Mouse (Mus musculus): ENCODE measurements around the gene Grk2. TPM values are rescaled to one million over a fixed set of nuclear protein-coding genes. Genes with fewer than 3 reads are reported as not detected.
A peak's percentile ranks its signal among the peaks of the same experiment; 100 is the strongest.
"Not testable (repeated sequence)": the region's sequence is repeated elsewhere in the genome, so short reads cannot be mapped to it uniquely, and the experiment has no call there.

The Grk2 gene
- total RNA-seq, 2 experiments from 2014 or later, result 42.9 to 43.8 TPM

- no peak for DNase-seq (ENCODE audit: low spot score in 2 of 2)
Observed at GRCm38 (mm10) chr19:4279487-4279886, 26.5 kb downstream of the Grk2 start.

DNA sequence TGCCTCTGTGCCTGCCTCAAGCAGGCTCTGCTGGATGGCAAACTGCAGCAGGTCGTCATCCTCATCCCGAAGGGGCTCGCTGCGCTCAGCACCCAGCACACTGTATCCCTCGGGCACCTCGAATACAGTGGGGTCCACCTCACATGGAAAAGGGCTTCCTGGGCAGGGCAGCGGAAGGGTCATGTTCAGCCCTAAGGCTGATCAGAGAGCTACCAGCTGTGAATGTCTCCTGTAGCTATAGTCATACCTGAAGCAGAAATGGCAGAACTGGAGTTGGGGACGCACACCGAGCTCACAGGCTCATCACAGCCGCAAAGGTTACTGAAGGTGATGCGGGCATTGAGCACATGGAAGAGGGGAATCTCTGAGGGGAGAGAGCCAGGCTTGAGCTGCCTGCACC lies 35.0 kb downstream of the Grk2 start:
- no peak for DNase-seq (ENCODE audit: low spot score in 2 of 2)

DNA sequence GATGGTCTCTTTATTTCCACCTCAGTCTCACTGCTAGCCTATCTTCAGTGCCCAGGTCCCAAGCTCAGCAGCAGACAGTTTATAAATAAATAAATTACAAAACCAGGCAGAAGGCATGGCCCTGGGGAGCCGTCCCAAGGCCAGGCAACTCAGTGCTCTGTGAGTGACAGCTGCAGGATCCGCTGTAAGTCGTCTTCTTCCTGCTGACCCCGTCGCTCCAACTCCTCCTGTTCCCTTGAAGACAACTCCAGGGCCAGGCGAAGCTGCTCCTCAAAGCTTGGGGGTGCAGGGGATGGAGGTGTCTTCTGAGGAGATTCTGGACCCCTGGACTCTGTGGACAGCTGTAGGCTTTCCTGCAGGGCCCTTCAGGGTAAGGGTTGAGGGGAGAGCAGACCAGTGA lies 35.8 kb downstream of the Grk2 start:
- no peak for DNase-seq (ENCODE audit: low spot score in 2 of 2)

GRCm38 (mm10) chr19:4268566-4269361 lies 37.3 kb downstream of the Grk2 start, which contains the start of gene Ssh3:
Ssh3 (minus strand) TSS chr19:4269180.
- peak in 1 of 2 experiments; percentile 40 for DNase-seq (ENCODE audit: low spot score in 2 of 2)

- no peak for DNase-seq (ENCODE audit: low spot score in 2 of 2)
Observed at GRCm38 (mm10) chr19:4265956-4266355, 40.1 kb downstream of the Grk2 start.

GRCm38 (mm10) chr19:4264171-4264780 lies 41.7 kb downstream of the Grk2 start:
- DNase-seq (ENCODE audit: low spot score in 2 of 2), result no peak

DNA sequence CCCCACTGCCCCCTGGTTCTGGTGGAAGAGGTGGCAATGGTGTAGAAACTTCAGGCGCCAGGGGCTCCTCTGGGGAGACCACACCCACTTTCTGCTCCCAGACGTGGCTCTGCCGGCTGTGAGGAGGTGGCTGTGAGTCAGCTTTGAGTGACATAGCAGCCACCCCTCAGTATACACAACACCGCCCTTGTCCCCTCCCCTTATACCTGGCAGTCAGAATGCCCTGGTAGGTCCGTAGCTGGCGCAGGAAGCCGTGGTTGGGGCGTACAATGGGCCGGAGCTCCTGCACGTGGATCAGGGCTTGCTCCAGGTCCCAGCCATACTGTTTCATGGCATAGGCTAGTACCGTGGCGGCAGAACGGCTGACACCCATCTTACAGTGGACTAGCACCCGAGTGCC lies 42.3 kb downstream of the Grk2 start:
- DNase-seq (ENCODE audit: low spot score in 2 of 2), result no peak

- DNase-seq (ENCODE audit: low spot score in 2 of 2), result no peak
Observed at GRCm38 (mm10) chr19:4262756-4263155, 43.3 kb downstream of the Grk2 start.

DNA sequence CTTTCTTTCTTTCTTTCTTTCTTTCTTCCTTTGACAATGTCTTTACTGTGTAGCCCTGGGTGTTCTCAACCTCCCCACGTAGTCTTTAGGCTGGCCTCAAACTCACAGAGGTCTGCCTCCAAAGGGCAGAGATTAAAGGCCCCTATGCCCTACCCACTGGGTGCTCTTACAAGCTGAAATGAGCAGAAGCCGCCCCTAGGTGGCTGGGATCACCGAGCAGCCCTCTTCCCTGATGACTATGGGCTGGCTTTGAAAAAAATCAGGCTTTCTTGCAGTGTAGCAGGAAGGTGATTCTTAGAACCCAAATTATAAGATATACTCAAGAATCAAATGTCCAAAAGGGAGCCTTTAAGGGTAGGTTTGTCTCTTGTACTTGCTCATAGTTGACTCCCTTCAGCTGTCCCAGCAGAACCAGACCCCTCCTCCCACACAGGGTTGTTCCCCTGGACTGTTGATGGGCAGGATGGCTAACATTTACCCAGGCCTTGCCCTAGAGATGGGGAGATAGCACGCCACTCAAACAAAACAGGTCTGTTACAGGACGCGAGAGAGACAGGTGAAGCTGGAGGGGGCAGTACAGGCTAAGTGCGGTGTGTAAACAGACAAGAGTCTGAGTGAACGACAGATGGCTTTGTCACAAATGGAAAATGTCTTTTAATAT lies 44.9 kb downstream of the Grk2 start:
- DNase-seq (ENCODE audit: low spot score in 2 of 2), result no peak

GRCm38 (mm10) chr19:4257897-4258252 lies 48.1 kb downstream of the Grk2 start:
- no peak for DNase-seq (ENCODE audit: low spot score in 2 of 2)

DNA sequence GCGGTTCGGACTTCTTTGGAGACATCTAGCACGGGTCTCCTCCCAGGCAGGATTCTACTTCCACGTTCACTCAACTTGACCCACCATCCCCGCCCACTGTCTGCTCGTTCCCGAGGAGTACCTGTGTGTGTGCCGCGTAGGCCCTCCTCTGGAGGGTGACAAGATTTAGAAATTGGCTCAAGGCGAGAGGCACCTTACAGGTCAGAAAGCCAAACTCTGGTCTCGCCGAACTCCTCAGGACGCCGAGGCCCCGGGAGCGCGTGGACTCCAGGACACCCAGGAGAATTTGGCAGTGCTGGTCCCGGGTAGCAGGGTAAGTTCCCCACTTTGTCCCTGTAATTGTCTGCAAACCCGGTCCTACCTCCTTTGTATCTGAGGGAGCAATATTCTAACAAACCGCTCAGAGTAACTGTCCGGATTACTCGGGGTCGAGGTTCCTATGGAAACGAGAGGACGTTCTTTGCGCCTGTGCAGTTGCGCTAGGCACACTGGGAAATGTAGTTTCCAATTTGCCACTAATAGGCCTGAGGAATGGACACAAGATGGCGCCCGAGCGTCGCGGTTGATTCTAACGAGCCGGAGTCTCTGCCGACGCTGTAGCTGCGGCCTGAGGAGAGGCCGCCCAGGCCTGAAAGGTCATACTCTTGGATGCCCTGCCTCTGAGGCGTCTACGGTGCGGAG lies 48.7 kb downstream of the Grk2 start:
- peak; percentile 81 to 92 for DNase-seq (ENCODE audit: low spot score in 2 of 2)

GRCm38 (mm10) chr19:4255583-4256162 lies 50.3 kb downstream of the Grk2 start:
- DNase-seq (ENCODE audit: low spot score in 2 of 2), result no peak

- DNase-seq (ENCODE audit: low spot score in 2 of 2), result no peak
Observed at GRCm38 (mm10) chr19:4254230-4254629, 51.8 kb downstream of the Grk2 start.

- DNase-seq (ENCODE audit: low spot score in 2 of 2), result not testable (repeated sequence)
Observed at GRCm38 (mm10) chr19:4248683-4249082, 57.3 kb downstream of the Grk2 start.

- no peak for DNase-seq (ENCODE audit: low spot score in 2 of 2)
Observed at GRCm38 (mm10) chr19:4247010-4247409, 59.0 kb downstream of the Grk2 start.

GRCm38 (mm10) chr19:4244775-4245174 lies 61.2 kb downstream of the Grk2 start:
- no peak for DNase-seq (ENCODE audit: low spot score in 2 of 2)

DNA sequence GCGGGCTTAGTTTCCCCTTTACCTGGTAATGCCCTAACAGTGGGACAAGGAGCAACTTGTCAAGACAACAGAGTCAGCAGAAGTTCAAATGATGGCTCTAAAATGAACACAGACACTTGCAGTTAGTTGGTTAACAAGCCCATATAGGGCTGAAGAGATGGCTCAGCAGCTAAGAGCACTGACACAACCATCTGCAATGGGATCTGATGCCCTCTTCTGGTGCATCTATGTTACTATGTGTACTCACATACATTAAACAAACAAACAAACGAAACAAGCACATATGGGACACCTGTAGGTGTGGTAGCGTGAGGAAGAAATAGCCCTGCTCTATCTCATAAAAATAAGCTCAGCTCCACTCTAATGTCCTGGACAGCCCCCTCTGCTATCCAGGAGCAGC lies 63.6 kb downstream of the Grk2 start:
- no peak for DNase-seq (ENCODE audit: low spot score in 2 of 2)

DNA sequence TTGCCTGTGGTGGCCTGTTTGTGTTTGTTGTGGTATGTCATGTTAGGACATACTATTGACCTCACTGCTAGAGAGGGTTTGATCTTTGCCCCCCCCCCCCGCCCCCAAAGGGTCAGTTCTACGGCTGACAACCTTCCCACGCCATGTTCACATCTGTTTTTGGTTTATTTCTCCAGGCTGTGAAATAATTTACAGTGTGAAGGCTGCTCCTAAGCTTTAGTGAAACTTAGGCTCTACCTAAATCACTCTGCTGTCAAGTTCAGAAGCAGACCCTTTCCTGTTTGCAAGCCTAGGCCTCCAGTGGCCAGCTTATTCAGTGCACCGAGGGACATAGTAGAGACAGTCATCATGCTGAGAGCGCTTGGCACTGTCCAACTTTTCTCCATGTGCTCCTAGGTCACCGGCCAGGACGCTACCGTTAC lies 65.8 kb downstream of the Grk2 start:
- DNase-seq (ENCODE audit: low spot score in 2 of 2), result no peak
